Mouse (Mus musculus): Measurements from ENCODE around the gene Gm5485. TPM values are rescaled to one million over a fixed set of nuclear protein-coding genes. Genes with fewer than 3 reads are reported as not detected.
A peak's percentile ranks its signal among the peaks of the same experiment; 100 is the strongest.

Gm5485 gene
- total and polyA plus RNA-seq, 3 experiments: not detected

- DNase-seq: no peak
Measured at GRCm38 (mm10) chr16:48372461-48372860, 39.8 kb downstream of the Gm5485 start.

GRCm38 (mm10) chr16:48368096-48368495 is 44.1 kb downstream of the Gm5485 start:
- DNase-seq: peak; percentile 56

GRCm38 (mm10) chr16:48366801-48367200 is 45.4 kb downstream of the Gm5485 start:
- DNase-seq: no peak

- DNase-seq: no peak
Measured at GRCm38 (mm10) chr16:48360887-48361286, 51.3 kb downstream of the Gm5485 start.

GRCm38 (mm10) chr16:48356417-48356816 is 55.8 kb downstream of the Gm5485 start:
- peak; percentile 72 for DNase-seq

- DNase-seq: no peak
Measured at GRCm38 (mm10) chr16:48355716-48356115, 56.5 kb downstream of the Gm5485 start.

Other genes with a start within 250 kb of the Gm5485 start
- gene Dppa4, start 128.7 kb downstream of the Gm5485 start, total RNA-seq (2021): not detected
- not detected in 2 replicates for gene Dppa4, start 128.7 kb downstream of the Gm5485 start, polyA plus RNA-seq (2012; rRNA removed)
- not detected for gene Dppa2, start 108.5 kb downstream of the Gm5485 start, total RNA-seq (2021)
- gene Dppa2, start 108.5 kb downstream of the Gm5485 start, polyA plus RNA-seq (2012; rRNA removed): not detected in 2 replicates
- not detected for gene Morc1, start 18.8 kb upstream of the Gm5485 start, total RNA-seq (2021)
- gene Morc1, start 18.8 kb upstream of the Gm5485 start, polyA plus RNA-seq (2012; rRNA removed): not detected in 2 replicates

Data from adrenal gland, adult 2 months (tissue).